Mouse (Mus musculus): ENCODE measurements around the gene Tmtc2.

Tmtc2 gene

GRCm38 (mm10) chr10:105201491-105201890 lies 372.8 kb downstream of the Tmtc2 start:
- Histone ChIP-seq H3K9me3 (ENCODE audit: low read length) (no peaks in the 10 kb centered on the region), H3K36me3 (ENCODE audit: insufficient read depth, low read length) (no peaks in the 10 kb centered on the region), H3K4me3 (replicated peaks; ENCODE audit: low read length) (no peak overlapping the region), H3K4me1 (replicated peaks; ENCODE audit: low read depth, low read length) (no peaks in the 10 kb centered on the region), H3K27me3 (ENCODE audit: insufficient read depth, low read length) (no peaks in the 10 kb centered on the region)
- TF ChIP-seq CTCF (conservative IDR thresholded peaks at IDR 0.05; ENCODE audit: low read length): no peak
- no peak for TF ChIP-seq NANOG (IDR thresholded peaks at IDR 0.05; ENCODE audit: borderline replicate concordance, low read length)
- TF ChIP-seq POU5F1 (IDR thresholded peaks at IDR 0.05; ENCODE audit: borderline replicate concordance, low read length): no peak

- Histone ChIP-seq H3K4me3 (replicated peaks; ENCODE audit: low read length) (no peak overlapping the region), H3K4me1 (replicated peaks; ENCODE audit: low read depth, low read length) (no peaks in the 10 kb centered on the region), H3K9me3 (ENCODE audit: low read length) (no peaks in the 10 kb centered on the region), H3K36me3 (ENCODE audit: insufficient read depth, low read length) (no peaks in the 10 kb centered on the region), H3K27me3 (ENCODE audit: insufficient read depth, low read length) (no peaks in the 10 kb centered on the region)
- TF ChIP-seq NANOG (IDR thresholded peaks at IDR 0.05; ENCODE audit: borderline replicate concordance, low read length) (no peak), CTCF (conservative IDR thresholded peaks at IDR 0.05; ENCODE audit: low read length) (no peak), POU5F1 (IDR thresholded peaks at IDR 0.05; ENCODE audit: borderline replicate concordance, low read length) (no peak)
Observed at GRCm38 (mm10) chr10:105200678-105201077, 373.6 kb downstream of the Tmtc2 start.

- Histone ChIP-seq H3K36me3 (ENCODE audit: insufficient read depth, low read length) (no peaks in the 10 kb centered on the region), H3K4me3 (replicated peaks; ENCODE audit: low read length) (no peak overlapping the region), H3K4me1 (replicated peaks; ENCODE audit: low read depth, low read length) (no peaks in the 10 kb centered on the region), H3K27me3 (ENCODE audit: insufficient read depth, low read length) (no peaks in the 10 kb centered on the region), H3K9me3 (ENCODE audit: low read length) (no peaks in the 10 kb centered on the region)
- TF ChIP-seq CTCF (conservative IDR thresholded peaks at IDR 0.05; ENCODE audit: low read length): no peak
- no peak for TF ChIP-seq POU5F1 (IDR thresholded peaks at IDR 0.05; ENCODE audit: borderline replicate concordance, low read length)
- TF ChIP-seq NANOG (IDR thresholded peaks at IDR 0.05; ENCODE audit: borderline replicate concordance, low read length): no peak
Observed at GRCm38 (mm10) chr10:105200092-105200491, 374.2 kb downstream of the Tmtc2 start.

- no peak for TF ChIP-seq CTCF (conservative IDR thresholded peaks at IDR 0.05; ENCODE audit: low read length)
- no peak overlapping the region for H3K4me3 ChIP-seq (replicated peaks; ENCODE audit: low read length)
- no peaks in the 10 kb centered on the region for H3K27me3 ChIP-seq (ENCODE audit: insufficient read depth, low read length)
- H3K36me3 ChIP-seq (ENCODE audit: insufficient read depth, low read length): no peaks in the 10 kb centered on the region
- no peaks in the 10 kb centered on the region for H3K9me3 ChIP-seq (ENCODE audit: low read length)
- no peaks in the 10 kb centered on the region for H3K4me1 ChIP-seq (replicated peaks; ENCODE audit: low read depth, low read length)
Observed at GRCm38 (mm10) chr10:105199515-105199914, 374.7 kb downstream of the Tmtc2 start.

GRCm38 (mm10) chr10:105195377-105195776 lies 378.9 kb downstream of the Tmtc2 start:
- Histone ChIP-seq H3K36me3 (ENCODE audit: insufficient read depth, low read length) (no peaks in the 10 kb centered on the region), H3K4me1 (replicated peaks; ENCODE audit: low read depth, low read length) (no peaks in the 10 kb centered on the region), H3K4me3 (replicated peaks; ENCODE audit: low read length) (no peak overlapping the region), H3K27me3 (ENCODE audit: insufficient read depth, low read length) (no peaks in the 10 kb centered on the region), H3K9me3 (ENCODE audit: low read length) (no peaks in the 10 kb centered on the region)
- TF ChIP-seq CTCF (conservative IDR thresholded peaks at IDR 0.05; ENCODE audit: low read length): no peak
- no peak for TF ChIP-seq NANOG (IDR thresholded peaks at IDR 0.05; ENCODE audit: borderline replicate concordance, low read length)
- TF ChIP-seq POU5F1 (IDR thresholded peaks at IDR 0.05; ENCODE audit: borderline replicate concordance, low read length): no peak

GRCm38 (mm10) chr10:105193756-105194460 lies 380.3 kb downstream of the Tmtc2 start:
- Histone ChIP-seq H3K36me3 (ENCODE audit: insufficient read depth, low read length) (no peaks in the 10 kb centered on the region), H3K4me1 (replicated peaks; ENCODE audit: low read depth, low read length) (peaks cover 6% of the 10 kb centered on the region), H3K4me3 (replicated peaks; ENCODE audit: low read length) (no peak overlapping the region), H3K9me3 (ENCODE audit: low read length) (no peaks in the 10 kb centered on the region), H3K27me3 (ENCODE audit: insufficient read depth, low read length) (no peaks in the 10 kb centered on the region)
- TF ChIP-seq POU5F1 (IDR thresholded peaks at IDR 0.05; ENCODE audit: borderline replicate concordance, low read length) (no peak), NANOG (IDR thresholded peaks at IDR 0.05; ENCODE audit: borderline replicate concordance, low read length) (no peak), CTCF (conservative IDR thresholded peaks at IDR 0.05; ENCODE audit: low read length) (no peak)

GRCm38 (mm10) chr10:105192071-105192470 lies 382.2 kb downstream of the Tmtc2 start:
- Histone ChIP-seq H3K27me3 (ENCODE audit: insufficient read depth, low read length) (no peaks in the 10 kb centered on the region), H3K36me3 (ENCODE audit: insufficient read depth, low read length) (no peaks in the 10 kb centered on the region), H3K9me3 (ENCODE audit: low read length) (no peaks in the 10 kb centered on the region), H3K4me3 (replicated peaks; ENCODE audit: low read length) (no peak overlapping the region), H3K4me1 (replicated peaks; ENCODE audit: low read depth, low read length) (peaks cover 6% of the 10 kb centered on the region)
- TF ChIP-seq POU5F1 (IDR thresholded peaks at IDR 0.05; ENCODE audit: borderline replicate concordance, low read length) (no peak), NANOG (IDR thresholded peaks at IDR 0.05; ENCODE audit: borderline replicate concordance, low read length) (no peak), CTCF (conservative IDR thresholded peaks at IDR 0.05; ENCODE audit: low read length) (no peak)

GRCm38 (mm10) chr10:105189746-105190145 lies 384.5 kb downstream of the Tmtc2 start:
- no peaks in the 10 kb centered on the region for H3K36me3 ChIP-seq (ENCODE audit: insufficient read depth, low read length)
- H3K4me3 ChIP-seq (replicated peaks; ENCODE audit: low read length): no peak overlapping the region
- peaks cover 6% of the 10 kb centered on the region for H3K4me1 ChIP-seq (replicated peaks; ENCODE audit: low read depth, low read length)
- no peak for TF ChIP-seq NANOG (IDR thresholded peaks at IDR 0.05; ENCODE audit: borderline replicate concordance, low read length)
- no peak for TF ChIP-seq POU5F1 (IDR thresholded peaks at IDR 0.05; ENCODE audit: borderline replicate concordance, low read length)
- TF ChIP-seq CTCF (conservative IDR thresholded peaks at IDR 0.05; ENCODE audit: low read length): no peak
- no peaks in the 10 kb centered on the region for H3K9me3 ChIP-seq (ENCODE audit: low read length)
- no peaks in the 10 kb centered on the region for H3K27me3 ChIP-seq (ENCODE audit: insufficient read depth, low read length)

- TF ChIP-seq NANOG (IDR thresholded peaks at IDR 0.05; ENCODE audit: borderline replicate concordance, low read length): no peak
- TF ChIP-seq CTCF (conservative IDR thresholded peaks at IDR 0.05; ENCODE audit: low read length): no peak
Observed at GRCm38 (mm10) chr10:105186636-105187035, 387.6 kb downstream of the Tmtc2 start.

More at GRCm38 (mm10) chr10:105186636-105187035, 387.6 kb downstream of the Tmtc2 start:
- Histone ChIP-seq H3K36me3 (ENCODE audit: insufficient read depth, low read length) (no peaks in the 10 kb centered on the region), H3K4me3 (replicated peaks; ENCODE audit: low read length) (no peak overlapping the region), H3K27me3 (ENCODE audit: insufficient read depth, low read length) (no peaks in the 10 kb centered on the region), H3K4me1 (replicated peaks; ENCODE audit: low read depth, low read length) (peaks cover 6% of the 10 kb centered on the region), H3K9me3 (ENCODE audit: low read length) (no peaks in the 10 kb centered on the region)
